Mouse (Mus musculus) thymus, postnatal 10 days (tissue): ENCODE data around the gene Ttc26.
A peak's percentile ranks its signal among the peaks of the same experiment; 100 is the strongest.

Experiments used
- DNase-seq, 2 experiments: peaks; one replicate each; pipeline ENCODE4 v3.0.0; 2021; ENCODE audit warnings: low spot score in 2 of 2

Ttc26 gene

DNA sequence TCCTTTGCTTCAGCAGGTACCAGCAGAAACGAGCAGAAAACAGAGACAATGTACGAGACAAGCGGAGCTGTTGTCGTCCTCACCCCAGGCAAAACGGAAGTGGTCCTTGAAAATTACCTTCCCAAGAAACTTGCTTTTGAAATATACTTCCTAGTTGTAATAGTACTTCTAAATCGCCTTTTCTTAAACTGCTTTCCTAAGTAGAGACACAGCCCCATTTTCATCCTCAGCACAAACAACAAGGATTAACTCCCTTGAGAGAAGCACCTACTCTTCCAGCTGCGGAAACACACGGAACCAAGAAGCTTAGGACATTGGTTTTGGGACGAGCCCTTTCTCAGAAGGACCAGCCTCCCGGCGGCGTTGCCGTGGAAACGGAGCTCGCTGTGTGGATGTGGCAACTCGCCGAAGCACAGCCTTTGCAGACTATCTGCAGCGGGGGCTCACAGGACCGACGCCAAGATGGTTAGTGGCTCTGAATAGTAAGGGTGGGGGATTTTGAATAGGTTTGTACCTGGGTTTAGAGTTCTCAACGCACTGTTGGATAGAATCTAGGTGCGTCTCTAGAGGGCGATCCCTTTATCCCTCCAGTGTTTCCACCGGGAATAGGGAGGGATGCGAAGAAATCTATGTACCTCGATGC, at the start of gene Ttc26:
Ttc26 (plus strand) TSS at position 341 of the 643 bp plus-strand sequence.
- DNase-seq = peak; percentile 75 to 85

- DNase-seq = no peak
These were observed 46.0 kb upstream of the Ttc26 start for GRCm38 (mm10) chr6:38335264-38335663.

- DNase-seq = no peak
These were observed 44.0 kb upstream of the Ttc26 start for GRCm38 (mm10) chr6:38337166-38337705.

GRCm38 (mm10) chr6:38337951-38338350, 43.3 kb upstream of the Ttc26 start:
- no peak for DNase-seq

DNA sequence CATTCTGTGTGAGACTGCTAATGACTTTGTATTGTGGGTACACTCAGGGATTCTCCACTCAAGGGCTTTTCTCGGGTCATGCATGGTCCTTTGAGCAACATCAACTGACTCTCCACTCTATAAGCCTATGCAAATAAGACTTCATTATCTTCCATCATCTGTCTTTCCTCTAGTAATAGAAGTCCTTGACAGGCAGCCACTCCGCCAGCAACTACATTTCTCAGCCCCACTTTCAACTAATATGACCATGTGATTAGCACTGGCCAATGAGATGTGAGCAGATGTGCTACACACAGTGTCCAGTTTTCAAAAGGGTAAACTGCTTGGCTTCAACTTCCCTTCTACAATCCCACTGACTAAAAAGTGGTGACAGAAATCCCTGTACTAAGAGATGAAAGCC, 42.2 kb upstream of the Ttc26 start:
- DNase-seq = no peak

GRCm38 (mm10) chr6:38341751-38342665, 39.3 kb upstream of the Ttc26 start:
- no peak for DNase-seq

- DNase-seq = no peak
These were observed 38.6 kb upstream of the Ttc26 start for GRCm38 (mm10) chr6:38342666-38342992.

DNA sequence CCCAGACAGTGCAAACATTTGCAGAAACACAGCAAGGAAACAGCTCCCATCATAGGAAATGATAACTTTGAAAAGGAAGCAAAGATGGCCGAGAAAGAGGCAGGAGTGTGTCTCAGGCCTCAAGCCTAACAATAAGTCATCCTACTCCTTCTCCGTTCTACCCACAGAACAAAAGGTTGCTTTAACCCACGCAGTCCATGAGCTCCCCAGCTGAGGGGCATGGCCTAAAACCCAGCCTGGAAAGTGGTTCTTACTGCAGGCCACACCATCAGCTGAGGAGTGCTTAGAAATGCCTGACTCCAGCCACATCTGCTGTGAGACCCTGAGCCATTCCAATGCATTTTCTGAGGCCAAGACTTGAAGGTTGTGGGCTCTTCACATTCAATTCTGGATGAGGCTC, 37.7 kb upstream of the Ttc26 start:
- DNase-seq = no peak

DNA sequence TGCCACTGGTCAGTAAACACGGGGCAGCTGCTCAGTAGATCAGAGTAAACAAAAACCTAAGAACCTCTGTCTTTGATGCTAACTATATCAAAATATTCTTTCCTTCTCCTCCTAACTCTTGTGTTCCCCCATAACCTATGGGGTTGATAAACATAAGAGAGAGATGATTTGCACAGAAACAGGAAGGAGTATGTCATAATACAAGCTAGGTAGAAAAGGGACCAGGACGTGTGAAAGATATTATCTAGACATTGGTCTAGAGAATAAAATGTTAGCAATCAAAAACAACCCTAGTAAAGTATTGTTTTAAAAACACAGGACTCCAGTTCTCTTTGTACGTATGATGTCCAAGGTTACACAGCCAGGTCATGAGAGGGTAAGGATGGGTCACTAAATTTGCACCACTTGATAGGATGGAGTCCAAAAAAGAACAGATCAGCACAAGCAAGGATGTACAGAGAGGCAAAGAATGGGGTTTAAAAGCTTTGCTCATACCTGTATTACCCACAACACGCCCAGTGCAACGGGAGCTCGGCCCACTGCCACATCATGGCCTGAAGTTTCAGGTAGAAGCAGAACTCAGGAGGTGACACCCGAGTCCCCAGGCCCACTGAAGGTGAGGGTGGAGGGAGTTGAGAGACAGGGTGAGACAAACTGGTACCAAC, 37.1 kb upstream of the Ttc26 start:
- DNase-seq = no peak

- DNase-seq = no peak
These were observed 35.5 kb upstream of the Ttc26 start for GRCm38 (mm10) chr6:38345796-38346195.

DNA sequence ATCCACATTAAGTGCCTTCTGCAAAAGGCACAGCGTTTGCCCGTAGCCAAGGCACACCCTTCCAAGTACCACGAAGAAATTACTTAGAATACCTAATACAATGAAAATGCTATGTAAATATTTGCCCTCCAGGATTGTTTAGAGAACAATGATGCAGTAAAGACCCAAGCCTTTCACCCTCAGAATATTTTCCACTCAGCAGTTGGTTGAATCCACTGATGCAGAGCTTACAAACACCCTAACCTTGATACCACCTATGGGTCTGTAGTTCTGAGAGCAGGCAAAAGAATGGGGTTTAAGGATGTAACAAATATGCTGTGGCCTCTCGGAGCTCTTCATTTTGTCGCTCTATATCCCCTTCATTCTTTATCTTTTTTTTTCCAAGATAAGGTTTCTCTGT, 33.4 kb upstream of the Ttc26 start:
- DNase-seq = no peak

- no peak for DNase-seq
These were observed 32.3 kb upstream of the Ttc26 start for GRCm38 (mm10) chr6:38348811-38349453.

DNA sequence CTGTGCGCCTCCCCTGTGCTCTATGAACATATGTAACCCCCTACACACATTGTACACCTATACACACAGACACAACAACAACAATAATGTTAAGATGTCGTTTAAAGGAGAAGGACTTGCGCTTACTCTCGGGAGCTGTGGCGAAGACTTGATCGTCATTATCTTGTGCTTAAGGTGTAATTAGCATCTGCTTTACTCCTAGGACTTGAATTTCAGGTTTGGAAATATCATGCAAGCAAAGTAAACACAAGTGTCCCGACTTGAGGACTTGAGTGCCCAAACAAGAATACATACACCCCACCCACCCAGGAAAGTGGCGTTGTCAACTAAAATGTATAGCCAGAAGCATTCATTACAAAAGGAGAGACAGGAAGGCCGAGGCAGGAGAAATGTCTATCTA, 31.5 kb upstream of the Ttc26 start:
- DNase-seq = no peak

DNA sequence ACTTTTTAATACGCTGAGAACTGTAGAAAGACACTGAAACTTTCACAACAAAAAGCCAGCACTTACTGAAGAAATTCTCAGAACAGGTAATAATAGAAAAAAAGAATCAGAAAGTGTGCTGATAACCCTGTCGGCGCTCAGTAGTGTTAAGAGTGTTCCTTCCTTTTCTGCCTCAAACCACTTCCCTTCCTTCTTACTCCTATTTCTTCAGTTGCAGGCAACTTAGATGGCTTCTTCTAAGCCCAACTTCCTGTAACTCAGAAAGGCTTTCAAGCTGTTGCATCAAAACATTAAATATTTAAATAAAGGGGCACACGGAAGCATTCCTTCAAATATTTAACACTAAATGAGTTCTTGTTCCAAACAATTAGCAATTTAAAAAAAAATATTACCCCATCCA, 29.3 kb upstream of the Ttc26 start:
- no peak for DNase-seq

DNA sequence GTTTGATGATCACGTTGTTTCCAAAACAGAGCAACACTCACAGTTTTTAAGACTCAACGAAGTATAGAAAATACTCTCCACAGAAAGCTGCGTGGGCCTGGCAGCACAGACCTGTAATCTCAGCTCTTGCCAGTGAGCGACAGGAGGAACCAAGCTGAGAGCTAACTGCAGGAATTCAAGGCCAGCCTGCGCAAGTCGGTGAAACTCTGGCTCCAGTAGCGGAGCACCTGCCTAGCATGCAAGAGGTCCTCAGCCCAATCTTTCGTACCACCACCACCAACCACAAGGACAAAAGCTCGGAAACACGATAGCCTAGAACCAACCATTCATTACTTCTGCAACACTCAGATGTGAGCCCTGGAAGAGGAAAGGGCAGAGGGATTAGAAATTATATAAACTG, 28.8 kb upstream of the Ttc26 start:
- no peak for DNase-seq

- no peak for DNase-seq
These were observed 28.1 kb upstream of the Ttc26 start for GRCm38 (mm10) chr6:38353181-38353580.

DNA sequence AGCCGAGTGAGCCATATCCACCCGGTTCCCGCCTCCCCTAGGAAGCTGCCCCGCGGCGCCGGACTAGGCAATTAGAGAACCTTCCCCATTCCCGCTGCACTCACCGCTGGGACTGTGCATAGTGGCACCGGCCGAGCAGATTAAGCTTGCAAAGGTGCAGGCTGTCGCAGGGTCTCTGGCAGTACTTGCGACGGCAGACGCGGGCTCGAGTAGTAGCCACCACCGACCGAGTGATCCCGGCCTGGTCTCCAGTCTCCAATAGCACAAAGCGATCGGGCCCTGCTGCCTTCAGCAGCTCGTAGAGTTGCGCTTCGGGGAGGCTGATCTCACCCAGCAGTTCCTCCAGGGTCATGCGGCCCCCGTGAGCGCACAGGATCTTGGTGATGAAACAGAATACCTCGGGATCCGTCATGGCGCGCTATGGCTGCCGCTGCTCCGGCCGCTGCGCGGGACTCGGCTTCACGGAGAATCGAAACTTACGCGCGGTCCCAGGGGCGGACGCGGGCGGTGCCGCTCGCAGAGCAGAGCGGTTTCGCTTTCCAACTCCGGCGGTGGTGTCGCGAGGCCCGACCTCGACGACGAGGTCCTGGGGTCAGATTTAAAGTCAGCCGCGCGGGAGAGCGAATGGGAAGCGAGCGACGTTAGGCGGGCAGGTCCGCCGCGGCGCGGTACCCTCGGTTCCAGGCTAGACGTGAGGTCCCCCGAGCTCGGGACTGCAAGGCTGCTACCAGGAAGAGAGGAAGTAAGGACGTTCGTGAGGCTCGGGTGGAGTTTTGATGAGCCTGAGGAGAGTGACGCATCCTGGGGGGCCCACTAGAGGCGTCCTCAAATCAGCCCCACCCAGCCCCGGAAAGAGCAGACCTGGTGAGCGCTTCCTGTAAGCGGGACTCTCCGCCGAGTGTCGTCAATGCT, 27.2 kb upstream of the Ttc26 start, which contains the start of gene Zc3hav1:
Zc3hav1 (minus strand) TSS at position 793 of the 912 bp plus-strand sequence.
- peak; percentile 82 to 84 for DNase-seq

GRCm38 (mm10) chr6:38354723-38355353, 26.4 kb upstream of the Ttc26 start:
- DNase-seq = no peak

DNA sequence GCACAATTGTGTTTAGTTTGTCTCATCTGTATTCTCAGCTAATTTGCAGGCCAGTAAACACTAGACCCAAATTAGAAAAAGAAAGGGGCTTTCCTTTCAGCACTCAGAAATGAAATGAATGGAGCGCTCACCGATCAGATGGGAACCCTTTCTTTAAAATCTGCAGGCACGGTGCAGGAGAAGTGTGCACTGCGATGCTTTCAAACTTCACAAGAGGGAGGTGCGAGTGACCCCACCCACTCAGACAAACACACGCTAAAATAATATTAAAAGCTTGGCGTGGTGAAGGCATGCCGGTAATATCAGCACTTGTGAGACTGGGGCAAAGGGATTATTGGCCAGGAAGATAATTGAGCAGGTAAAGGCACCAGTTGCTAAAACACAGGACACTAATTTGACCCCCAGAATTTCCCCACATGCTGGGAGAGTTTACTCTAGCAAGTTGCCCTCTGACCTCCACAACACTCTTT, 25.9 kb upstream of the Ttc26 start:
- no peak for DNase-seq

GRCm38 (mm10) chr6:38355862-38356261, 25.4 kb upstream of the Ttc26 start:
- DNase-seq = no peak
